In genomic region chr4:31500432-31500831, GRCm38 (mm10) we compare ENCODE assay signal across 26 mouse cellular contexts.
DNase-seq lines count a peak whose midpoint lies in the region; ATAC-seq lines count a peak whose summit lies in the region.
"Had no signal": no experiment of that assay in that cellular context is flagged by ENCODE, and none has a peak within 500 bp of the region (broad histone marks: within the 10 kb centered on the region; RNA-seq: fewer than 3 reads in every experiment).

No protein-coding gene starts in this region.

- no peak overlapping the region for H3K4me3 ChIP-seq in hindbrain, embryonic 11.5 days (ENCODE audit: low read depth, low read length)
- no peak overlapping the region for H3K4me3 ChIP-seq in hindbrain, embryonic 10.5 days
- H3K4me3 ChIP-seq in neural tube, embryonic 12.5 days: no peak overlapping the region
- H3K4me3 ChIP-seq in neural tube, embryonic 15.5 days (replicated peaks): no peak overlapping the region
- no peak overlapping the region for H3K4me3 ChIP-seq in hindbrain, embryonic 13.5 days
- no peak overlapping the region for H3K4me3 ChIP-seq in hindbrain, embryonic 16.5 days (ENCODE audit: low read length)
- H3K4me3 ChIP-seq: forebrain, embryonic 15.5 days; heart, adult 2 months; heart, embryonic 12.5 days; intestine, embryonic 15.5 days; layer of hippocampus, adult 2 months; left cerebral cortex, adult 2 months; liver, embryonic 12.5 days; stomach, embryonic 15.5 days had no signal

- no peak for DNase-seq in hindbrain, embryonic 11.5 days (ENCODE audit: low spot score)
- DNase-seq in hindbrain, embryonic 10.5 days (ENCODE audit: low spot score): no peak
- no peak for DNase-seq in thymus, postnatal 14 days
- DNase-seq: adrenal gland, adult 8-10 months; B cell, adult 2 months; cerebellum, adult 11 months; cerebellum, adult 9-10 months; gastrocnemius, postnatal 36 days; heart, adult 2 months; kidney, adult 2 months; kidney, postnatal 36 days; liver, postnatal 0 days; lung, postnatal 4 days; right cerebral cortex, postnatal 25 days had no signal

- no peaks in the 10 kb centered on the region for H3K36me3 ChIP-seq in hindbrain, embryonic 11.5 days (ENCODE audit: control insufficient read depth, insufficient read depth, low read length)
- H3K36me3 ChIP-seq in hindbrain, embryonic 10.5 days: no peaks in the 10 kb centered on the region
- H3K36me3 ChIP-seq in neural tube, embryonic 12.5 days: no peaks in the 10 kb centered on the region
- H3K36me3 ChIP-seq in neural tube, embryonic 15.5 days: no peaks in the 10 kb centered on the region
- no peaks in the 10 kb centered on the region for H3K36me3 ChIP-seq in hindbrain, embryonic 13.5 days
- H3K36me3 ChIP-seq in hindbrain, embryonic 16.5 days (ENCODE audit: control insufficient read depth, insufficient read depth, low read length): no peaks in the 10 kb centered on the region
- H3K36me3 ChIP-seq: forebrain, embryonic 15.5 days; heart, embryonic 12.5 days; intestine, embryonic 15.5 days; liver, embryonic 12.5 days; stomach, embryonic 15.5 days had no signal

- no peaks in the 10 kb centered on the region for H3K27me3 ChIP-seq in hindbrain, embryonic 11.5 days (ENCODE audit: control insufficient read depth, insufficient read depth, low read length)
- no peaks in the 10 kb centered on the region for H3K27me3 ChIP-seq in hindbrain, embryonic 10.5 days (ENCODE audit: insufficient read depth, poor library complexity, severe bottlenecking)
- H3K27me3 ChIP-seq in neural tube, embryonic 12.5 days (replicated peaks): no peaks in the 10 kb centered on the region
- H3K27me3 ChIP-seq in neural tube, embryonic 15.5 days (replicated peaks): no peaks in the 10 kb centered on the region
- no peaks in the 10 kb centered on the region for H3K27me3 ChIP-seq in hindbrain, embryonic 13.5 days
- no peaks in the 10 kb centered on the region for H3K27me3 ChIP-seq in hindbrain, embryonic 16.5 days (replicated peaks; ENCODE audit: control insufficient read depth, insufficient read depth, low read length)
- H3K27me3 ChIP-seq: forebrain, embryonic 15.5 days; heart, embryonic 12.5 days; intestine, embryonic 15.5 days; liver, embryonic 12.5 days; stomach, embryonic 15.5 days had no signal

- H3K4me2 ChIP-seq in hindbrain, embryonic 11.5 days (replicated peaks; ENCODE audit: low read depth, low read length): no peak overlapping the region
- H3K4me2 ChIP-seq in neural tube, embryonic 12.5 days (replicated peaks): no peak overlapping the region
- H3K4me2 ChIP-seq in neural tube, embryonic 15.5 days: no peak overlapping the region
- no peak overlapping the region for H3K4me2 ChIP-seq in hindbrain, embryonic 13.5 days
- H3K4me2 ChIP-seq in hindbrain, embryonic 16.5 days (ENCODE audit: low read length): no peak overlapping the region
- H3K4me2 ChIP-seq: forebrain, embryonic 15.5 days; heart, embryonic 12.5 days; intestine, embryonic 15.5 days; liver, embryonic 12.5 days; stomach, embryonic 15.5 days had no signal

- H3K9ac ChIP-seq in hindbrain, embryonic 11.5 days (ENCODE audit: low read depth, low read length): no peak overlapping the region
- H3K9ac ChIP-seq in neural tube, embryonic 12.5 days: no peak overlapping the region
- H3K9ac ChIP-seq in neural tube, embryonic 15.5 days (replicated peaks): no peak overlapping the region
- H3K9ac ChIP-seq in hindbrain, embryonic 13.5 days: no peak overlapping the region
- no peak overlapping the region for H3K9ac ChIP-seq in hindbrain, embryonic 16.5 days (ENCODE audit: low read depth, low read length)
- H3K9ac ChIP-seq: forebrain, embryonic 15.5 days; heart, embryonic 12.5 days; intestine, embryonic 15.5 days; liver, embryonic 12.5 days; liver, postnatal 0 days; stomach, embryonic 15.5 days had no signal

- 64% methylated on average over 4 of the region's 4 CpGs for WGBS in hindbrain, embryonic 11.5 days
- 69% methylated on average over 4 of the region's 4 CpGs for WGBS in hindbrain, embryonic 10.5 days
- WGBS in neural tube, embryonic 12.5 days: 59% methylated on average over 4 of the region's 4 CpGs
- WGBS in neural tube, embryonic 15.5 days: 53% methylated on average over 4 of the region's 4 CpGs
- WGBS in hindbrain, embryonic 13.5 days: 49% methylated on average over 4 of the region's 4 CpGs
- 48% methylated on average over 4 of the region's 4 CpGs for WGBS in hindbrain, embryonic 16.5 days

- no peaks in the 10 kb centered on the region for H3K9me3 ChIP-seq in hindbrain, embryonic 11.5 days (ENCODE audit: control insufficient read depth, low read length)
- no peaks in the 10 kb centered on the region for H3K9me3 ChIP-seq in hindbrain, embryonic 10.5 days
- H3K9me3 ChIP-seq in neural tube, embryonic 12.5 days: no peaks in the 10 kb centered on the region
- H3K9me3 ChIP-seq in neural tube, embryonic 15.5 days (replicated peaks): no peaks in the 10 kb centered on the region
- H3K9me3 ChIP-seq in hindbrain, embryonic 13.5 days: no peaks in the 10 kb centered on the region
- H3K9me3 ChIP-seq in hindbrain, embryonic 16.5 days (ENCODE audit: control insufficient read depth, low read length): no peaks in the 10 kb centered on the region
- H3K9me3 ChIP-seq: forebrain, embryonic 15.5 days; heart, embryonic 12.5 days; intestine, embryonic 15.5 days; liver, embryonic 12.5 days; stomach, embryonic 15.5 days had no signal

- H3K4me1 ChIP-seq in hindbrain, embryonic 11.5 days (replicated peaks; ENCODE audit: control insufficient read depth, insufficient read depth, low read length): no peaks in the 10 kb centered on the region
- no peaks in the 10 kb centered on the region for H3K4me1 ChIP-seq in hindbrain, embryonic 10.5 days (replicated peaks)
- no peaks in the 10 kb centered on the region for H3K4me1 ChIP-seq in neural tube, embryonic 12.5 days
- H3K4me1 ChIP-seq in neural tube, embryonic 15.5 days: no peaks in the 10 kb centered on the region
- no peaks in the 10 kb centered on the region for H3K4me1 ChIP-seq in hindbrain, embryonic 13.5 days (replicated peaks)
- H3K4me1 ChIP-seq in hindbrain, embryonic 16.5 days (ENCODE audit: control insufficient read depth, insufficient read depth, low read depth, low read length): no peaks in the 10 kb centered on the region
- H3K4me1 ChIP-seq: forebrain, embryonic 15.5 days; heart, embryonic 12.5 days; intestine, embryonic 15.5 days; liver, embryonic 12.5 days; stomach, embryonic 15.5 days had no signal

- no peak overlapping the region for H3K27ac ChIP-seq in hindbrain, embryonic 11.5 days (ENCODE audit: low read depth, low read length)
- no peak overlapping the region for H3K27ac ChIP-seq in hindbrain, embryonic 10.5 days
- H3K27ac ChIP-seq in neural tube, embryonic 12.5 days: no peak overlapping the region
- no peak overlapping the region for H3K27ac ChIP-seq in neural tube, embryonic 15.5 days (replicated peaks)
- no peak overlapping the region for H3K27ac ChIP-seq in hindbrain, embryonic 13.5 days
- no peak overlapping the region for H3K27ac ChIP-seq in hindbrain, embryonic 16.5 days (ENCODE audit: low read depth, low read length)
- H3K27ac ChIP-seq: forebrain, embryonic 15.5 days; heart, adult 2 months; intestine, embryonic 15.5 days; layer of hippocampus, adult 2 months; left cerebral cortex, adult 2 months; liver, embryonic 12.5 days; stomach, embryonic 15.5 days had no signal

- peak; percentile 57; the same call in 1 of the 2 replicates for ATAC-seq in hindbrain, embryonic 11.5 days (ENCODE audit: low FRiP score)
- peak; percentile 90 for ATAC-seq in neural tube, embryonic 12.5 days (ENCODE audit: low FRiP score, low read depth)
- no peak for ATAC-seq in neural tube, embryonic 15.5 days (ENCODE audit: low FRiP score)
- peak; percentile 88 for ATAC-seq in hindbrain, embryonic 13.5 days (ENCODE audit: low FRiP score)
- ATAC-seq in hindbrain, embryonic 16.5 days: peak; percentile 70
- no peak for ATAC-seq in activated CD4-positive, CD25-positive, alpha-beta regulatory T cell, adult 4 months
- ATAC-seq: forebrain, embryonic 15.5 days; intestine, embryonic 15.5 days; liver, embryonic 12.5 days; liver, postnatal 0 days had no signal

Comparison
In these comparisons a context has a peak if more than half of its experiments do, and no peak if none do; other contexts are left out.
1. ATAC-seq: peak in hindbrain, embryonic 11.5 days (single experiment), neural tube, embryonic 12.5 days (single experiment), hindbrain, embryonic 13.5 days (single experiment) and hindbrain, embryonic 16.5 days (single experiment); none in neural tube, embryonic 15.5 days (single experiment) and activated CD4-positive, CD25-positive, alpha-beta regulatory T cell, adult 4 months (single experiment).